Mouse (Mus musculus): Measurements from ENCODE around the gene Epha1. TPM values are rescaled to one million over a fixed set of nuclear protein-coding genes. Genes with fewer than 3 reads are reported as not detected.
A peak's percentile ranks its signal among the peaks of the same experiment; 100 is the strongest.

Gene Epha1
- polyA plus RNA-seq, 1 experiment: not detected

GRCm38 (mm10) chr6:42380416-42381144 lies 7.5 kb upstream of the Epha1 start:
- no peak overlapping the region for H3K27ac ChIP-seq (replicated peaks; ENCODE audit: low read depth, low read length)
- H3K4me1 ChIP-seq (ENCODE audit: control insufficient read depth, insufficient read depth, insufficient read length, low read length): peaks cover 11% of the 10 kb centered on the region
- no peak overlapping the region for H3K4me3 ChIP-seq (ENCODE audit: insufficient read depth, low read depth, low read length)

- peaks cover 17% of the 10 kb centered on the region for H3K4me1 ChIP-seq (ENCODE audit: control insufficient read depth, insufficient read depth, insufficient read length, low read length)
- no peak overlapping the region for H3K4me3 ChIP-seq (ENCODE audit: insufficient read depth, low read depth, low read length)
- no peak overlapping the region for H3K27ac ChIP-seq (replicated peaks; ENCODE audit: low read depth, low read length)
These were observed 6.5 kb upstream of the Epha1 start for GRCm38 (mm10) chr6:42379551-42379950.

- H3K27ac ChIP-seq (replicated peaks; ENCODE audit: low read depth, low read length): no peak overlapping the region
- no peak overlapping the region for H3K4me3 ChIP-seq (ENCODE audit: insufficient read depth, low read depth, low read length)
- peaks cover 15% of the 10 kb centered on the region for H3K4me1 ChIP-seq (ENCODE audit: control insufficient read depth, insufficient read depth, insufficient read length, low read length)
These were observed 4.2 kb upstream of the Epha1 start for GRCm38 (mm10) chr6:42377280-42377679.

- Histone ChIP-seq H3K27ac (replicated peaks; ENCODE audit: low read depth, low read length) (peak overlapping the region; percentile 77), H3K4me1 (ENCODE audit: control insufficient read depth, insufficient read depth, insufficient read length, low read length) (peaks cover 12% of the 10 kb centered on the region), H3K4me3 (ENCODE audit: insufficient read depth, low read depth, low read length) (no peak overlapping the region)
These were observed 3.5 kb upstream of the Epha1 start for GRCm38 (mm10) chr6:42376504-42377019.

- peaks cover 12% of the 10 kb centered on the region for H3K4me1 ChIP-seq (ENCODE audit: control insufficient read depth, insufficient read depth, insufficient read length, low read length)
- no peak overlapping the region for H3K4me3 ChIP-seq (ENCODE audit: insufficient read depth, low read depth, low read length)
- H3K27ac ChIP-seq (replicated peaks; ENCODE audit: low read depth, low read length): peak overlapping the region; percentile 77
These were observed 2.9 kb upstream of the Epha1 start for GRCm38 (mm10) chr6:42376016-42376415.

GRCm38 (mm10) chr6:42375131-42375530 lies 2.1 kb upstream of the Epha1 start:
- H3K4me1 ChIP-seq (ENCODE audit: control insufficient read depth, insufficient read depth, insufficient read length, low read length): peaks cover 12% of the 10 kb centered on the region
- no peak overlapping the region for H3K4me3 ChIP-seq (ENCODE audit: insufficient read depth, low read depth, low read length)
- H3K27ac ChIP-seq (replicated peaks; ENCODE audit: low read depth, low read length): peak overlapping the region; percentile 77

- H3K4me3 ChIP-seq (ENCODE audit: insufficient read depth, low read depth, low read length): no peak overlapping the region
- peaks cover 12% of the 10 kb centered on the region for H3K4me1 ChIP-seq (ENCODE audit: control insufficient read depth, insufficient read depth, insufficient read length, low read length)
- no peak overlapping the region for H3K27ac ChIP-seq (replicated peaks; ENCODE audit: low read depth, low read length)
These were observed 1.6 kb upstream of the Epha1 start for GRCm38 (mm10) chr6:42374701-42375100.

- Histone ChIP-seq H3K27ac (replicated peaks; ENCODE audit: low read depth, low read length) (no peak overlapping the region), H3K4me3 (ENCODE audit: insufficient read depth, low read depth, low read length) (peak overlapping the region; percentile 32; the same call in 1 of the 2 replicates), H3K4me1 (ENCODE audit: control insufficient read depth, insufficient read depth, insufficient read length, low read length) (peaks cover 12% of the 10 kb centered on the region)
These were observed 782 bp upstream of the Epha1 start for GRCm38 (mm10) chr6:42373669-42374430.

- Histone ChIP-seq H3K4me3 (ENCODE audit: insufficient read depth, low read depth, low read length) (no peak overlapping the region), H3K4me1 (ENCODE audit: control insufficient read depth, insufficient read depth, insufficient read length, low read length) (peaks cover 12% of the 10 kb centered on the region), H3K27ac (replicated peaks; ENCODE audit: low read depth, low read length) (peak overlapping the region; percentile 12; the same call in 1 of the 2 replicates)
These were observed 650 bp downstream of the Epha1 start for GRCm38 (mm10) chr6:42372421-42372815.

GRCm38 (mm10) chr6:42372001-42372400 lies 1.1 kb downstream of the Epha1 start:
- no peak overlapping the region for H3K4me3 ChIP-seq (ENCODE audit: insufficient read depth, low read depth, low read length)
- H3K27ac ChIP-seq (replicated peaks; ENCODE audit: low read depth, low read length): peak overlapping the region; percentile 12; the same call in 1 of the 2 replicates
- peaks cover 12% of the 10 kb centered on the region for H3K4me1 ChIP-seq (ENCODE audit: control insufficient read depth, insufficient read depth, insufficient read length, low read length)

GRCm38 (mm10) chr6:42370630-42371363 lies 2.3 kb downstream of the Epha1 start:
- H3K4me3 ChIP-seq (ENCODE audit: insufficient read depth, low read depth, low read length): no peak overlapping the region
- peaks cover 10% of the 10 kb centered on the region for H3K4me1 ChIP-seq (ENCODE audit: control insufficient read depth, insufficient read depth, insufficient read length, low read length)
- no peak overlapping the region for H3K27ac ChIP-seq (replicated peaks; ENCODE audit: low read depth, low read length)

- Histone ChIP-seq H3K4me3 (ENCODE audit: insufficient read depth, low read depth, low read length) (no peak overlapping the region), H3K4me1 (ENCODE audit: control insufficient read depth, insufficient read depth, insufficient read length, low read length) (peaks cover 4% of the 10 kb centered on the region), H3K27ac (replicated peaks; ENCODE audit: low read depth, low read length) (no peak overlapping the region)
These were observed 3.2 kb downstream of the Epha1 start for GRCm38 (mm10) chr6:42369870-42370269.

- H3K27ac ChIP-seq (replicated peaks; ENCODE audit: low read depth, low read length): no peak overlapping the region
- no peaks in the 10 kb centered on the region; the same call in 1 of the 2 replicates for H3K4me1 ChIP-seq (ENCODE audit: control insufficient read depth, insufficient read depth, insufficient read length, low read length)
- no peak overlapping the region for H3K4me3 ChIP-seq (ENCODE audit: insufficient read depth, low read depth, low read length)
These were observed 7.9 kb downstream of the Epha1 start for GRCm38 (mm10) chr6:42365215-42365614.

GRCm38 (mm10) chr6:42364607-42365006 lies 8.5 kb downstream of the Epha1 start:
- peaks cover 3% of the 10 kb centered on the region for H3K4me1 ChIP-seq (ENCODE audit: control insufficient read depth, insufficient read depth, insufficient read length, low read length)
- H3K27ac ChIP-seq (replicated peaks; ENCODE audit: low read depth, low read length): no peak overlapping the region
- no peak overlapping the region for H3K4me3 ChIP-seq (ENCODE audit: insufficient read depth, low read depth, low read length)

- Histone ChIP-seq H3K4me1 (ENCODE audit: control insufficient read depth, insufficient read depth, insufficient read length, low read length) (peaks cover 7% of the 10 kb centered on the region), H3K4me3 (ENCODE audit: insufficient read depth, low read depth, low read length) (no peak overlapping the region), H3K27ac (replicated peaks; ENCODE audit: low read depth, low read length) (no peak overlapping the region)
These were observed 9.0 kb downstream of the Epha1 start for GRCm38 (mm10) chr6:42364066-42364465.

Measured in brown adipose tissue, adult 24 weeks (tissue).